Mouse (Mus musculus) liver, embryonic 11.5 days (tissue): ENCODE data around the gene Ccdc142. TPM values are rescaled to one million over a fixed set of nuclear protein-coding genes. Genes with fewer than 3 reads are reported as not detected.

Source experiments
- ATAC-seq: fragments of 200-750 bp; cut with Nextera tagmentation; replicated peaks from 2 replicates; pipeline ENCODE4 v1.8.0; 2017; ENCODE audit warnings: moderate number of reproducible peaks, mild to moderate bottlenecking, moderate TSS enrichment, moderate library complexity; ENCODE audit not compliant: low FRiP score
- DNase-seq: peaks from one replicate; pipeline ENCODE4 v3.0.0-alpha.2; 2017; ENCODE audit warnings: low spot score
- H3K27ac ChIP-seq: fragments of 300-500 bp; sonication (generic); 2 replicates; pipeline ENCODE4 v1.5.1; 2014; ENCODE audit warnings: mild to moderate bottlenecking, low read depth, low read length, control low read depth
- H3K27me3 ChIP-seq: fragments of 300-500 bp; sonication (generic); replicated peaks from 2 replicates; pipeline ENCODE4 v1.6.1; 2014; ENCODE audit warnings: low read length, mixed read lengths; ENCODE audit not compliant: control insufficient read depth, insufficient read depth
- H3K36me3 ChIP-seq: fragments of 300-500 bp; sonication (generic); 2 replicates; pipeline ENCODE4 v1.6.1; 2014; ENCODE audit warnings: mild to moderate bottlenecking, low read length, moderate library complexity, mixed read lengths; ENCODE audit not compliant: control insufficient read depth, insufficient read depth
- H3K4me1 ChIP-seq: fragments of 300-500 bp; sonication (generic); replicated peaks from 2 replicates; pipeline ENCODE4 v1.6.1; 2014; ENCODE audit warnings: low read length, mixed read lengths; ENCODE audit not compliant: control insufficient read depth, insufficient read depth
- H3K4me2 ChIP-seq: fragments of 300-500 bp; sonication (generic); 2 replicates; pipeline ENCODE4 v1.6.1; 2014; ENCODE audit warnings: mild to moderate bottlenecking, control low read depth, moderate library complexity
- H3K4me3 ChIP-seq: fragments of 300-500 bp; sonication (generic); 2 replicates; pipeline ENCODE4 v1.5.1; 2014; ENCODE audit warnings: low read depth, low read length, control low read depth
- H3K9ac ChIP-seq: fragments of 300-500 bp; sonication (generic); 2 replicates; pipeline ENCODE4 v1.6.1; 2014; ENCODE audit warnings: low read depth, low read length, control low read depth
- H3K9me3 ChIP-seq: fragments of 300-500 bp; sonication (generic); 2 replicates; pipeline ENCODE4 v1.6.1; 2016; ENCODE audit warnings: low read length, inconsistent platforms, mixed read lengths; ENCODE audit not compliant: control insufficient read depth
- WGBS: fragments of 180-500 bp; shearing (Covaris S2); extraction: QIAGEN DNeasy Blood & Tissue Kit; methylation state at CpG from one replicate; pipeline ENCODE4 v1.1.7; 2014; 5-methylcytosine and 5-hydroxymethylcytosine counted together
- polyA plus RNA-seq: library from polyadenylated mRNA; unstranded; fragments of >200 nt; fragmentation: Nextera tagmentation; extraction: Ambion mirVana; gene quantifications from 2 replicates; pipeline ENCODE4 v1.2.1, GENCODE M21; 2014

Gene Ccdc142
- polyA plus RNA-seq, 1 experiment from 2014 or later: 2.5 TPM

GRCm38 (mm10) chr6:83111510-83112136, 10.2 kb downstream of the Ccdc142 start:
- no peak overlapping the region for H3K4me3 ChIP-seq
- peaks cover 45% of the 10 kb centered on the region for H3K4me1 ChIP-seq
- ATAC-seq: no peak
- no peak overlapping the region for H3K4me2 ChIP-seq
- H3K27ac ChIP-seq: peak overlapping the region; percentile 11; the same call in 1 of the 2 replicates
- no peaks in the 10 kb centered on the region for H3K9me3 ChIP-seq
- no peak overlapping the region for H3K9ac ChIP-seq
- WGBS: 70% methylated on average over 4 of the region's 4 CpGs
- H3K27me3 ChIP-seq: no peaks in the 10 kb centered on the region
- no peak for DNase-seq
- no peaks in the 10 kb centered on the region for H3K36me3 ChIP-seq

DNA sequence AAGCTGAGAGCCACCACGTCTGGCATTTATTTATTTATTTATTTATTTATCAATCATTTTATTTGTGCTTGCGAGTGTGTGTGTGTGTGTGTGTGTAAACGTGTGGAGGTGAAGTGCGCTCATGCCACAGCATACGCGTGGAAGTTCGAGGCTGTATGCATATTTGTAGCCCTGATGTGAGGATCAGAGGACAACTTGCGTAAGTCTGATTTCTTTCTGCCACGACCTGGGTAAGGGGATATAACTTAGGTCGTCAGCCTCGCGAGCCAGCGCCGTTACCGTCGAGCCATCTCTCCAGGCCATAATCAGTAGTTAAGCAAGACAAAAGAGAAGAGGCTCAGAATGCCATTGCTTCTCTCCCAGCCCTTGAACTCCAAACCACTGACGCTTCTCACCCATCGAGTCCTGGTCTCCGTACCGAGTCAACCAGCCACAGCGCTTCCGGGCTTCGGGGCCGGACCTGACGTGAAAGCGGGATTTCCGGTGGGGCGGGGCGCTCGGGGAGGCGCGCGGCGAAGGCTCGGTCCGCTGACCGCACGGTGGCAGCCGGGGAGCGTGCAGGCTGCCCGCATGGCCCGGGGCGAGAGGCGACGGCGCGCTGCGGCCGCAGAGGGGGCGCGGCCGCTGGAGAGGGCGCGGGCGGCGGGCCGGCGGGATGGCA, 13.7 kb downstream of the Ccdc142 start, which contains the start of gene Mogs:
Gene Mogs, plus strand, starts transcription at position 486 of the 661 bp plus-strand sequence.
- WGBS: under 1% methylated on average over 53 of the region's 58 CpGs

DNA sequence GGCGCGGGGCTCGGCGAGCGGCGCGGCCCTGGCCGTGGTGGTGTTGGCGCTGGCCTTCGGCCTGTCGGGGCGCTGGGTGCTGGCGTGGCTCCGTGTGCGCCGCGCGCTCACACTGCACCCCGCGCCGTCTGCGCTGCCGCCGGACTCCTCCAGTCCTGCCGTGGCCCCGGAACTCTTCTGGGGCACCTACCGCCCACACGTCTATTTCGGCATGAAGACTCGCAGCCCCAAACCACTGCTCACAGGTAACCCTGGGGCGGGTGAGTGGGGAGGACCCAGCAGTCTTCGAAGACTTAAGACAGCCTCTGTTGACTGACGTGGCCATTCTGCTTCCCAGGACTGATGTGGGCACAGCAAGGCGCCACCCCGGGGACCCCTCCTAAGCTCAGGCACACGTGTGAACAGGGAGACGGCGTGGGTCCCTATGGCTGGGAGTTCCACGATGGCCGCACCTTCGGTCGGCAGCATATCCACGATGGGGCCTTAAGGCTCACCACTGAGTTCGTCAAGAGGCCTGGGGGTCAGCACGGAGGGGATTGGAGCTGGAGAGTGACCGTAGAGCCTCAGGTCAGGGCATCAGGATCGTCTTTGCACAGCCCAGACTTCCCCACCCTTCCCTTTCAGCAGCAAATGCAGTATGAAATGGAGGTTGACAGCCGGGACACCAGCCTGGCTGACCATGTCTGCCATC, 14.4 kb downstream of the Ccdc142 start:
- DNase-seq (no peak), ATAC-seq (no peak; the same call in 1 of the 2 replicates)
- Histone ChIP-seq H3K9me3 (no peaks in the 10 kb centered on the region), H3K4me3 (peak overlapping the region; percentile 85), H3K27me3 (no peaks in the 10 kb centered on the region), H3K36me3 (peaks cover 19% of the 10 kb centered on the region; the same call in 1 of the 2 replicates), H3K27ac (peak overlapping the region; percentile 90), H3K4me1 (peaks cover 43% of the 10 kb centered on the region), H3K9ac (peak overlapping the region; percentile 96), H3K4me2 (peak overlapping the region; percentile 97)
- 2% methylated on average over 22 of the region's 48 CpGs for WGBS

More for the DNA sequence above, 13.7 kb downstream of the Ccdc142 start, which contains the start of gene Mogs:
- Histone ChIP-seq H3K4me1 (peaks cover 45% of the 10 kb centered on the region), H3K36me3 (peaks cover 19% of the 10 kb centered on the region; the same call in 1 of the 2 replicates), H3K27ac (peak within 1 kb of the TSS; percentile 90), H3K4me3 (peak within 1 kb of the TSS; percentile 85), H3K9me3 (no peaks in the 10 kb centered on the region), H3K9ac (peak within 1 kb of the TSS; percentile 96), H3K4me2 (peak within 1 kb of the TSS; percentile 97), H3K27me3 (no peaks in the 10 kb centered on the region)
- ATAC-seq (peak; percentile 86), DNase-seq (peak; percentile 96)

DNA sequence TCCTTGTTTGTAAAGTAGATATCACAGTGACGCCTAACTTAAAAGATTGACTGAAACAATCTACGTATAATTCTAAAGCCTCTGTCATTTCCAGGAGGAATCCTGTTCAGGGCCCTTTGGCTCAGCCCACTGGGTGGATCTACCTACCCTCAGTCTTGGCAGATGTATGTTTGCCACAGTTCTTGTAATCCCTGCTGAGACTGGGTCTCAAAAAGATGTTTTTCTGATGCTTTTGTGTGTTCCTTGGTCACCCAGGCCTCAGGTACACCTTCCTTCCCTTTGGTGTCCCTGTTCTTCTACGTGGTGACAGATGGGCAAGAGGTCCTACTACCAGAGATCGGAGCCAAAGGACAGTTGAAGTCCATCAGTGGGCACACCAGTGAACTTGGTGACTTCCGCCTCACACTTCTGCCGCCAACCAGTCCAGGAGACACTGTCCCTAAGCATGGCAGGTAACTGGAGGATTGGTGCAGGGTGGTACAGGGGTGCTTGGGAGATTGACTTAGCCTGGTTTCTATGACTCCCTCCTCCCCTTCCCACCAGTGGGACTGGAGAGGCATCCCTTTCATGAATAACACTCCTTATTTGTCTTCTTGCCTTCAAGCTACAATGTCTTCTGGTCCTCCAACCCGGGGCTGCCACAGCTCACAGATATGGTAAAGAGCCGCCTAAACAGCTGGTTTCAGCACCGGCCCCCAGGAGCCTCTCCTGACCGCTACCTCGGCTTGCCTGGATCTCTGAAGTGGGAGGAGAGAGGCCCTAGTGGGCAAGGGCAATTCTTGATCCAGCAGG, 15.2 kb downstream of the Ccdc142 start:
- DNase-seq (no peak), ATAC-seq (no peak)
- H3K27ac ChIP-seq: peak overlapping the region; percentile 90; the same call in 1 of the 2 replicates
- no peaks in the 10 kb centered on the region for H3K27me3 ChIP-seq
- no peaks in the 10 kb centered on the region for H3K9me3 ChIP-seq
- peak overlapping the region; percentile 97 for H3K4me2 ChIP-seq
- 67% methylated on average over 11 of the region's 11 CpGs for WGBS
- H3K4me3 ChIP-seq: peak overlapping the region; percentile 85
- H3K9ac ChIP-seq: peak overlapping the region; percentile 96
- peaks cover 40% of the 10 kb centered on the region for H3K4me1 ChIP-seq
- peaks cover 19% of the 10 kb centered on the region; the same call in 1 of the 2 replicates for H3K36me3 ChIP-seq

GRCm38 (mm10) chr6:83117165-83117438, 15.7 kb downstream of the Ccdc142 start:
- DNase-seq: no peak
- WGBS: 90% methylated on average over 4 of the region's 4 CpGs
- H3K27ac ChIP-seq: no peak overlapping the region

DNA sequence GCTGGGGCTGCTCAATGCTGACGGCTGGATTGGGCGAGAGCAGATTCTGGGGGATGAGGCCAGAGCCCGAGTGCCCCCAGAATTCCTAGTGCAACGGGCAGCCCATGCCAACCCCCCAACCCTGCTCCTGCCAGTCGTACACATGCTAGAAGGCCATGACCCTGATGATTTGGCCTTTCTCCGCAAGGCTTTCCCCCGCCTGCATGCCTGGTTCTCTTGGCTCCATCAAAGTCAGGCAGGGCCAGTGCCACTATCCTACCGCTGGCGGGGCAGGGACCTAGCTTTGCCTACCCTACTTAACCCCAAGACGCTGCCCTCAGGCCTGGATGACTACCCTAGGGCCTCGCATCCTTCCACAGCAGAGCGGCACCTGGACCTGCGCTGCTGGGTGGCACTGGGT, 16.2 kb downstream of the Ccdc142 start:
- peaks cover 40% of the 10 kb centered on the region for H3K4me1 ChIP-seq
- H3K9ac ChIP-seq: no peak overlapping the region
- DNase-seq (no peak), ATAC-seq (no peak)
- no peak overlapping the region for H3K4me3 ChIP-seq
- H3K27me3 ChIP-seq: no peaks in the 10 kb centered on the region
- H3K27ac ChIP-seq: no peak overlapping the region
- no peaks in the 10 kb centered on the region for H3K9me3 ChIP-seq
- H3K36me3 ChIP-seq: peaks cover 19% of the 10 kb centered on the region; the same call in 1 of the 2 replicates
- 94% methylated on average over 13 of the region's 13 CpGs for WGBS
- no peak overlapping the region for H3K4me2 ChIP-seq

More at GRCm38 (mm10) chr6:83117165-83117438, 15.7 kb downstream of the Ccdc142 start:
- H3K27me3 ChIP-seq: no peaks in the 10 kb centered on the region
- H3K36me3 ChIP-seq: peaks cover 19% of the 10 kb centered on the region; the same call in 1 of the 2 replicates
- H3K4me2 ChIP-seq: peak overlapping the region; percentile 97
- H3K4me1 ChIP-seq: peaks cover 38% of the 10 kb centered on the region
- peak overlapping the region; percentile 85; the same call in 1 of the 2 replicates for H3K4me3 ChIP-seq
- peak overlapping the region; percentile 96; the same call in 1 of the 2 replicates for H3K9ac ChIP-seq
- no peaks in the 10 kb centered on the region for H3K9me3 ChIP-seq
- no peak for ATAC-seq

- H3K4me1 ChIP-seq: peaks cover 46% of the 10 kb centered on the region
- H3K4me2 ChIP-seq: no peak overlapping the region
- H3K27me3 ChIP-seq: no peaks in the 10 kb centered on the region
- peaks cover 21% of the 10 kb centered on the region; the same call in 1 of the 2 replicates for H3K36me3 ChIP-seq
- no peaks in the 10 kb centered on the region for H3K9me3 ChIP-seq
- no peak overlapping the region for H3K4me3 ChIP-seq
- H3K9ac ChIP-seq: no peak overlapping the region
- DNase-seq (no peak), ATAC-seq (no peak)
- WGBS: 84% methylated on average over 11 of the region's 11 CpGs
- H3K27ac ChIP-seq: no peak overlapping the region
These were observed 17.0 kb downstream of the Ccdc142 start for GRCm38 (mm10) chr6:83118369-83118768.
